Mouse (Mus musculus): ENCODE measurements around the gene Tmc4. TPM values are rescaled to one million over a fixed set of nuclear protein-coding genes. Genes with fewer than 3 reads are reported as not detected.

Tmc4 gene
- polyA plus RNA-seq, 1 experiment from 2014 or later, result 73.4 TPM

DNA sequence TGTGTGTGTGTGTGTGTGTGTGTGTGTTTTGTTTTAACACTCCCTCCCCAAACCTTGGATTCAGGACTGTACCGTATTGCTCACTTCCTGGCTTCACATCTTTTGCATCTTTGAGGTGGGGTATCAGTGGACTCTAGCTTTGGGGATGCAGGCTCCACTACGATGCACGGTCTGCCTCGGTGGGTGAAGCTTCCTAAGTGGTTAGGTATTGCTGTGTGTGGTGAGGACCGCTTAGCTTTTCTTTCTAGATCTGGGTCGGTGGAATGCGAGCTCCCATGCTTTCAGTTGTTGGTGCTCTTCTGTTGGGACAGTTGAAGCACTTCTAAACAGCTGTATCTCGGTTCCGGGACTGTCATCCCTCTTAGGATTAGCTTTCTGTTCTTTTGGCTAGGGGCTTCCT, 31.2 kb downstream of the Tmc4 start:
- peaks cover 12% of the 10 kb centered on the region for H3K36me3 ChIP-seq
- H3K27me3 ChIP-seq (replicated peaks), result no peaks in the 10 kb centered on the region
- H3K9ac ChIP-seq, result peak overlapping the region; percentile 99
- no peaks in the 10 kb centered on the region for H3K9me3 ChIP-seq
- H3K4me1 ChIP-seq (replicated peaks), result peaks cover 27% of the 10 kb centered on the region
- peak overlapping the region; percentile 99; the same call in 1 of the 2 replicates for H3K27ac ChIP-seq
- H3K4me2 ChIP-seq (replicated peaks), result peak overlapping the region; percentile 81
- H3K4me3 ChIP-seq (replicated peaks), result peak overlapping the region; percentile 97
- 10% methylated on average over 9 of the region's 9 CpGs for WGBS
- ATAC-seq, result no peak

DNA sequence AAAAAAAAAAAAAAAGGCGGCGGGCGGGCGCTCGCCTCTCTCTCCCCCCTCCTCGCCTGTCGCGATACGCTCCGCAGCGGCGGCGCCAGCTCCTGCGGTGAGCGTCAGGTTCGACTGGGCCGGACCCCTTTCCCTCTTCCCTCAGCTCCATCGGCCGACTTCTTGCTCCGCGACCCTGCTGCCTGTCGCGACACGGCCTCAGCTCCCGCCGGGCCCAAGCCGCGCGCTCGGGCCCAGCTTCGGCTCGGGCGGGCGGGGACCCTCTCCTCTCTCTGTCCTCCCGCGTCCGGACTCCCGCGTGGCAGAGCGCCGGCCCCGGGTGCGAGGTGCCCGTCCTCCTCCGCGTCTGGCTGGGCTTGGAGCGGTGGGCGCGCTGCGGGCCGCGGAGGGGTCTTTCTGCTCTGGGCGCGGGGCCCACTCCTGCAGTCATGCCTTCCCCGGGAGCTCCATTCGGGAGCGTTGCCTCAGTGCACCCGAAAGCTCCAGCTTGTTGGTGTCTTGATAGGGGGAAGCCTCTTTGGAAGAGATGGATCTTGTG, 31.8 kb downstream of the Tmc4 start:
- H3K9ac ChIP-seq, result peak overlapping the region; percentile 99
- peak overlapping the region; percentile 81 for H3K4me2 ChIP-seq (replicated peaks)
- no peak for ATAC-seq
- peak overlapping the region; percentile 97 for H3K4me3 ChIP-seq (replicated peaks)
- under 1% methylated on average over 53 of the region's 58 CpGs for WGBS
- peaks cover 27% of the 10 kb centered on the region for H3K4me1 ChIP-seq (replicated peaks)
- H3K36me3 ChIP-seq, result peaks cover 7% of the 10 kb centered on the region
- no peaks in the 10 kb centered on the region for H3K9me3 ChIP-seq
- H3K27ac ChIP-seq, result peak overlapping the region; percentile 99
- no peaks in the 10 kb centered on the region for H3K27me3 ChIP-seq (replicated peaks)

DNA sequence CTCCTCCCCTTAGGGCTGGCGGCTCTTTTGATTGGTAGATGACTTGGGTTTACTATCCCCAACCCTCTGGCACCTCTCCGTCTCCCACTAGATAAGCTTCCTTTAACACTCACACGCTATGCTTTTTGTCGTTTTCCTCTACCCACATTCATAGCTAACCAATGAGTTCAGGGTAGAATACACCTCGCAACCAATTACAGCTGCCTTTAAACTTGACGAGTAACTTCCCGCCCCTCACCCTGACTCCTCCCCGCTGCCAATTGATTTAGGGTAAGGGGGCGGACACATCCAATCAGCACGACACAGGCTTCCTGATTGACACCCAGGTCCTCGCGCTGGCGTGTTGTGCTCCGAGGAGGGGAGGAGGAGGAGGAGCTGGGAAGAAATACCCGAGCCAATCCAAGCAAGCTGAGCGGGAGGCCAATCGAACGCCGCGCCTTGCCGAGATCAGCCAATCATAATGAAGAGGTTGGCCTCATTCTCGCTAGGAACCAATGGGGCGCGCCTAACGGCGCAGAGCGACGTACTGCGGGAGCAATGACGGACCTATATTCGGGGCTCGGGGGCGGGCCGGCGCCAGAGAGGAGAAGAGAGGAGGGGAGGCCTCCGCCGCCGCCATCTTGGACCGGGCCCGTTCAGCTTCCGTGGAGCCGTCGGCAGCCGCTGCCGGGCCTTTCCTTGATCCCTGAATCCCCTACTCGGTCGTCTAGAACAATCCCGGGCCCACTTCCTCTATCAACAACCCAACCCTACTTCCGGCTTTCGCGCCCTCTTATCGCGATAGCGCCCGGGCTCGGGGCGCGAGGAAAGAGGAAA, 32.5 kb downstream of the Tmc4 start, which contains the start of gene Cnot3:
TSS of gene Cnot3 (plus strand) at position 597 of the 816 bp plus-strand sequence.
- Histone ChIP-seq H3K27me3 (replicated peaks) (no peaks in the 10 kb centered on the region), H3K4me2 (replicated peaks) (peak within 1 kb of the TSS; percentile 81), H3K36me3 (peaks cover 6% of the 10 kb centered on the region), H3K4me1 (replicated peaks) (peaks cover 27% of the 10 kb centered on the region), H3K9ac (peak within 1 kb of the TSS; percentile 99), H3K27ac (peak within 1 kb of the TSS; percentile 99), H3K9me3 (no peaks in the 10 kb centered on the region), H3K4me3 (replicated peaks) (peak within 1 kb of the TSS; percentile 97)
- WGBS, result under 1% methylated on average over 57 of the region's 58 CpGs
- peak; percentile 98 for ATAC-seq

DNA sequence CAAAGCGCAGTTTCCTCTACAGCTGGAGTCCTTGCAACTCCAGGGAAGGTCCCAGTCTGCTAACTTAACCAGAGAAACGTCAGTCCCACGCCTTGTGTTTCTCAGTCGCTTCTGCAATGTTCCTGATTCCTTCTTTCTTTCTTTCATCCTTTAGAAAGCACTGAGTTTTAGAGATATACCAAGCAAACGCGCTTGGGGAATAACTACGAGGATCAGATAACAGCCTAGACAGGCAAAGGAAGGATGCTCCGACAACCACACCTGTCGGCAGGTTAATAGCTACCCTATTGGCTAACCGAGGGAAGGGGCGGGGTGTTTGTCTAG, 33.0 kb downstream of the Tmc4 start:
- WGBS, result 0% methylated on average over 11 of the region's 11 CpGs
- H3K27ac ChIP-seq, result peak overlapping the region; percentile 77
- H3K9ac ChIP-seq, result no peak overlapping the region
- H3K4me2 ChIP-seq (replicated peaks), result peak overlapping the region; percentile 70
- H3K4me1 ChIP-seq (replicated peaks), result peaks cover 27% of the 10 kb centered on the region
- H3K27me3 ChIP-seq (replicated peaks), result no peaks in the 10 kb centered on the region
- peak overlapping the region; percentile 97 for H3K4me3 ChIP-seq (replicated peaks)
- H3K9me3 ChIP-seq, result no peaks in the 10 kb centered on the region
- peaks cover 12% of the 10 kb centered on the region for H3K36me3 ChIP-seq
- ATAC-seq, result no peak

DNA sequence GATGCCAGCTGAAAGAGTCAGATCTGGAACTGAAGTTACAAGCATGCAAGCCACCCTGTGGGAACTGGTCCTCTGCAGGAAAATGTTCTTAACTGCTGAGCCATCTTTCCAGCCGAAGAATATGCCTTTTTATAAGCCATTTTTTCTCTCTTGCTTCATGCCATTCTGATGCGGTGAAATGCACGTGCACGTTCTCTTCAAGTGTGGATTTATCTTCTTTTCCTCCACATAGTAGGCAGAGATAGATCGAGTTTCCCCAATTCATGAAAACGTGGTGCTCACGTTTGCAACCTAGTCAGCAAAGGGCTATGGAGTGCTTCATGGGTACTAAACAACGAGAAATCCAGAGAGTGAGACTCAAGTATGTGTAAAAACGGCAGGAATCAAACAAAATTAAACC, 33.5 kb downstream of the Tmc4 start:
- Histone ChIP-seq H3K36me3 (peaks cover 15% of the 10 kb centered on the region), H3K4me2 (replicated peaks) (peak overlapping the region; percentile 70), H3K27ac (peak overlapping the region; percentile 77), H3K4me1 (replicated peaks) (peaks cover 27% of the 10 kb centered on the region), H3K9me3 (no peaks in the 10 kb centered on the region), H3K4me3 (replicated peaks) (peak overlapping the region; percentile 97), H3K27me3 (replicated peaks) (no peaks in the 10 kb centered on the region), H3K9ac (no peak overlapping the region)
- no peak for ATAC-seq
- WGBS, result 19% methylated on average over 9 of the region's 9 CpGs

DNA sequence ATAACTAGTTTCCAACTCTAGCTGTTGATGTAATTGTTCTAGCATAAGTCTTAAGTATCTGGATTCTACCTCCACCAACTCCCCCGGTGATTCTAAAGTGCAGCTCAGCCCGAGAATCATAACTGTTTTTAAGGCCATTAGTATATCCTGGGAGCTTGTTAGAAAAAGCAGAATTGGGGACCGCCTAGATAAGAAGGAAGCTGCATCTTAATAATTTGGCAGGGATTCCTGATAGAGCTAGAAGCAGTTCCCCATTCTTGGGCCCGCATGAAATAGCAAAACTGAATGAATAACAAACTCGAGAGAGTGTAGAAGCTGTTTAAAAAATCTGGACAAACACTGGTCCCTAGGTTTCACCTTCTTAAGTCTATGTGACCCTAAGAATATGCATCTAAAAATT, 33.9 kb downstream of the Tmc4 start:
- Histone ChIP-seq H3K36me3 (peaks cover 16% of the 10 kb centered on the region), H3K27ac (no peak overlapping the region), H3K9me3 (no peaks in the 10 kb centered on the region), H3K4me1 (replicated peaks) (peaks cover 25% of the 10 kb centered on the region), H3K27me3 (replicated peaks) (no peaks in the 10 kb centered on the region), H3K9ac (no peak overlapping the region), H3K4me2 (replicated peaks) (no peak overlapping the region), H3K4me3 (replicated peaks) (no peak overlapping the region)
- whole genome bisulfite sequencing, result 68% methylated on average over 5 of the region's 5 CpGs
- ATAC-seq, result no peak

DNA sequence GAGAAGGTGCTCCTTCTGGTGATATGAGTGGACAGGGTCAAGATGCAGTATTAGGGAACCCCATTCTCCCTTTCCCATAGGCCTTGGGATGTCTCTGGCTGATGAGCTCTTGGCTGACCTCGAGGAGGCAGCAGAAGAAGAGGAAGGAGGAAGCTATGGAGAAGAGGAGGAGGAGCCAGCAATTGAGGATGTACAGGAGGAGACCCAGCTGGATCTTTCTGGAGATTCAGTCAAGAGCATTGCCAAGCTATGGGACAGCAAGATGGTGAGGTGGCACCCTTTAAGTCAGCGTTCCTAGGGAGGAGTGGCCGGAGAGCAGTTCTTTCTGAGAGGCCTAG, 46.9 kb downstream of the Tmc4 start:
- WGBS, result 62% methylated on average over 3 of the region's 3 CpGs
- ATAC-seq, result 0 out of 2 replicates have a peak, but pooled peaks have one; percentile 9
- peak overlapping the region; percentile 58 for H3K4me3 ChIP-seq (replicated peaks)

DNA sequence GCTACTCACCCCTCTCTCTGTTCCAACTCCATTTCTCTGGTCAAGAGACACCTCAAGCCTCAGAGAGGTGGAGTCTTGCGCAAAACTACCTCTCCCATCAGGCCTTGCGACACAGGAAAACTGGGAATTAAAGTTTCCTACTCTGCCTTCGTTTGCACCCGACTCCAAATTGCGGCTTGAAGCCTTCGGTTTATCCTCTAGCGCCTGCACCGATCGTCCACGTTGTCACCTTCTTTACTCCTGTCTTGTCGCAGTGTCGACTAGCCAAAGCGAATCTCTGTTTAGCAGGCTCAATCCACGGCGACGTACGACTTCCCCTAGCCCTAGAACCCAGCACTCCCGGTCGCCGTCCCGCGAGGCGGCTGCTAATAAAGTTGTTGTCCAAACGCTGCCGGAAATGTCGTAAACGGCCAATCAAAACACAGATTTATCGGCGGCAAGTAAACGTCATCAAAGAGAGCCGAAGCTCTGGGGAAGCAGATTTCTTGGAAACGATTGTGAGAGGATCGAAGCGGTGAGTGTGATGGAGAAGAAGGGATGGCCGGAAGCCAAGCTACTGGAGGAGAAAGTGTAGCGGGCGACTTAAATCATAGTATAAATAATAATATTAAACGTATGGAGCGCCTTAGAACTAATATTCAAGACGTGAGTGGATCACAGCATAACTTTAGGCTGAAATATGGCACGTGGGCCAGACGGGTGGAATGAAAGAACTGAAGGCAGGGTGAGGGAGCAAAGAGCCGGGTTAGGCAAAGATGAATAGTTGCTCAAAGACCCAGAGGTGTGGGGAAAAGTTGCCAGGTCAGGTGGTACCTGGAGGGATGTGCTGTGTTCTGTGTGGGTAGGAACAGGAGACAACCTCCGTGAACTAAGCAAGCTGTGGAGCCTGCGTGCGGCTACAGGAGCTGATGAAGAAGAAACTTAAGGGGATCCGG, 47.5 kb downstream of the Tmc4 start, which contains the start of the genes Tfpt and Prpf31:
TSS of gene Tfpt (minus strand) at position 387 of the 935 bp plus-strand sequence.
TSS of gene Prpf31 (plus strand) at position 443 of the 935 bp plus-strand sequence.
- Histone ChIP-seq H3K27me3 (replicated peaks) (no peaks in the 10 kb centered on the region), H3K9me3 (no peaks in the 10 kb centered on the region), H3K27ac (peak within 1 kb of the TSS; percentile 76), H3K4me1 (replicated peaks) (peaks cover 14% of the 10 kb centered on the region), H3K9ac (peak within 1 kb of the TSS; percentile 64), H3K36me3 (peaks cover 5% of the 10 kb centered on the region; the same call in 1 of the 2 replicates), H3K4me2 (replicated peaks) (peak within 1 kb of the TSS; percentile 94), H3K4me3 (replicated peaks) (peak within 1 kb of the TSS; percentile 58)
- ATAC-seq, result peak; percentile 95
- under 1% methylated on average over 47 of the region's 47 CpGs for WGBS

More for the DNA sequence above, 46.9 kb downstream of the Tmc4 start:
- Histone ChIP-seq H3K9me3 (no peaks in the 10 kb centered on the region), H3K36me3 (peaks cover 5% of the 10 kb centered on the region; the same call in 1 of the 2 replicates), H3K27me3 (replicated peaks) (no peaks in the 10 kb centered on the region), H3K4me2 (replicated peaks) (peak overlapping the region; percentile 82), H3K27ac (no peak overlapping the region), H3K9ac (peak overlapping the region; percentile 63), H3K4me1 (replicated peaks) (peaks cover 14% of the 10 kb centered on the region)

DNA sequence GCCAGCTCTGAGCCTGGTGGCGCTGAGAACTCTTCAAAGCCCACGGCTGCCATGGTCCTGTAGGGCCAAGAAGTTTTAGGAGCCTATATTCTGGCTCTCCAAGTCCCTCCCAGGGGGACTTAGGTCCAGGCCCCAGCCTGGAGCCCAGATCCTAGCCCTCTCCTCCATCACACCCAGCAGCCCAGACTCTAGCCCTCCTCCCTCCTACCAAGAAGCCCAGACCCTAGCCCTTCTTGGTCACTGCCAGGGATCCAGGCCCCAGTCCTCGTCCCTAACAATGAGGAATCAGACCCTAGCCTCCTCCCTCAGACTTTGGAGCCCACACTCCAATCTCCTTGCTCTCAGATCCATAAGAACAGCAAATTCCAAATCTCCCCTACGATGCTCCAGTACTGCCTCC, 48.3 kb downstream of the Tmc4 start:
- H3K9me3 ChIP-seq, result no peaks in the 10 kb centered on the region
- no peak overlapping the region for H3K27ac ChIP-seq

DNA sequence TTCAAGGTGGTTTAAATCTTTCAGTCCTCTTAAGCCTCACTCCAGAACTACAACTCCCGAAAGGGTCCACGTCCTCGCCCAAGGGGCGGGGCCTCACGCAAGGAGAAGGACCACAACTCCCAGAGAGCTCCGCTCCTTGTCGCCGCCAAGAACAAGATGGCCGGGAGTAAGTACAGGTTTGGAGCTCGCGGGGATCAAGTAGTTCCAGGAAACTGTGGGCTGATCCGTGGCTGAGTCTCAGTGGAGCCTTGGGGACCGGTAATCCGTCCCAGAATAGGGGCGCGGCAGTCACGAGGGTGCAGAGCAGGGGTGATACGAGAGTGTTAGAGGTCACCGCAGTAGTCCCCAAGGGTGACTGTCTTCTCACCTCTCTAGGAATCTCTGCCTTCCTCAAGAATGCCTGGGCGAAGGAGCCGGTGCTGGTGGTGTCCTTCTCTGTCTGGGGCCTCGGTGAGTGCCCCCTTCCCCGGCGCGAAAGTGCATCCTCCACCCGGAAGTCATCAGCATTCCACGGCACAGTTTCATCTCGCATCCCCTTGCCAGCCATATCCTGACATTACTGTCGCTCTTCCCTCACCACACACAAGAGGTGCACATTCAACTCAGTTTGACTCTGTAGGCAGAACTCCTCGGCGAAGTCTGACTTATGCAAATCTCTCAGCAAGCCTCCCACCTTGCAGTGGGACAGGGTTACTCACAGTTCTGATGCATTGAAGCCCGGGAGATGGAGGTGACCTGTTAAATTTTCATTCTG, 59.9 kb downstream of the Tmc4 start, which contains the start of gene Ndufa3:
TSS of gene Ndufa3 (plus strand) at position 132 of the 754 bp plus-strand sequence.
- under 1% methylated on average over 32 of the region's 32 CpGs for WGBS
- Histone ChIP-seq H3K27me3 (replicated peaks) (no peaks in the 10 kb centered on the region), H3K4me2 (replicated peaks) (peak within 1 kb of the TSS; percentile 68), H3K27ac (peak within 1 kb of the TSS; percentile 75), H3K9ac (peak within 1 kb of the TSS; percentile 82), H3K9me3 (no peaks in the 10 kb centered on the region), H3K4me1 (replicated peaks) (0 out of 2 replicates have a peak, but pooled peaks cover 5% of the 10 kb centered on the region), H3K4me3 (replicated peaks) (peak within 1 kb of the TSS; percentile 80), H3K36me3 (peaks cover 10% of the 10 kb centered on the region)
- peak; percentile 97 for ATAC-seq

More for the DNA sequence above, 48.3 kb downstream of the Tmc4 start:
- Histone ChIP-seq H3K9ac (peak overlapping the region; percentile 64), H3K4me2 (replicated peaks) (peak overlapping the region; percentile 94), H3K4me1 (replicated peaks) (peaks cover 14% of the 10 kb centered on the region), H3K36me3 (0 out of 2 replicates have a peak, but pooled peaks cover 8% of the 10 kb centered on the region), H3K4me3 (replicated peaks) (peak overlapping the region; percentile 58), H3K27me3 (replicated peaks) (no peaks in the 10 kb centered on the region)
- ATAC-seq, result peak; percentile 42
- WGBS, result 30% methylated on average over 4 of the region's 4 CpGs
